Mouse (Mus musculus): ENCODE data around the gene Lsm10.
A peak's percentile ranks its signal among the peaks of the same experiment; 100 is the strongest.
"Not testable (repeated sequence)": the region's sequence is repeated elsewhere in the genome, so short reads cannot be mapped to it uniquely, and the experiment has no call there.

Lsm10 gene

DNA sequence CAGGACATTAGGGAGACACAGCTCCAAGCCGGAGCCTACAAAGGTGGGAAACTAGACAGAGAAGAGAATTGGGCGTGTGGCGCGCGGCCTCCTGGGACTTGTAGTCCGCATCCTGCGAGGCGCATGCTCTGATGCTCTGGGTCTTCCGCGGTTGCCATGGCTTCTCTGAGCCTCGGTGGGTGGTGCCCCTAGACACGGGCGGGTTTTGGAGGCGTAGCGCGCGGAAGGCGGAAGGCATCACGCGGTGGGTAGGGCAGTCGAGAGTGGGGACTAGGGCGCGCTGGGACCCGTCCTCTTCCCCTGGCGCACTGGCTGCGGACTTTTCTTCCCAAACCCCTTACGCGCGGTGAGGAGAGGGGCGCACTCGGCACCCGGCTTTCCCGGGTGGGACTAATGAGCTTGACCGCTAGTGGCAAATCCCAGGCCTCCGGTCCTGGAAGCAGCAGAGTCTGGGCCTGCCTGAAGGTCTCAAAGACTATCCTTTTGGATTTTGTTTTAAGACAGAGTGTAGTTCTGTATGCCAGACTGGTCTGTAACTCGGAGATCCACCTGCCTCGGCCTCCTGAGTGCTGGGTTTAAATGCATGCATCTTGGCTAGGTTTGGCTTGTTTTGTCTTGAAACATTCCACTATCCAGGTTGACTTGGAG is at the start of gene Lsm10:
Gene Lsm10 (plus strand): TSS at position 160 of the 648 bp plus-strand sequence.
- peak; percentile 97 to 98 for DNase-seq

GRCm38 (mm10) chr4:126046851-126047585 is 49.4 kb upstream of the Lsm10 start, which contains the start of gene Mrps15:
Gene Mrps15 (plus strand): TSS chr4:126046925.
- DNase-seq, result peak; percentile 89 to 92

GRCm38 (mm10) chr4:126051617-126052016 is 44.8 kb upstream of the Lsm10 start:
- no peak for DNase-seq

GRCm38 (mm10) chr4:126057207-126058133 is 39.0 kb upstream of the Lsm10 start:
- no peak for DNase-seq

- peak; percentile 93 to 95 for DNase-seq
Observed at GRCm38 (mm10) chr4:126058134-126058996, 38.1 kb upstream of the Lsm10 start, which contains the start of gene Oscp1. Gene Oscp1 (plus strand): TSS chr4:126058565.

- DNase-seq, result no peak
Observed at GRCm38 (mm10) chr4:126058997-126059362, 37.4 kb upstream of the Lsm10 start.

GRCm38 (mm10) chr4:126062856-126063255 is 33.6 kb upstream of the Lsm10 start:
- peak; percentile 12 to 60 for DNase-seq

DNA sequence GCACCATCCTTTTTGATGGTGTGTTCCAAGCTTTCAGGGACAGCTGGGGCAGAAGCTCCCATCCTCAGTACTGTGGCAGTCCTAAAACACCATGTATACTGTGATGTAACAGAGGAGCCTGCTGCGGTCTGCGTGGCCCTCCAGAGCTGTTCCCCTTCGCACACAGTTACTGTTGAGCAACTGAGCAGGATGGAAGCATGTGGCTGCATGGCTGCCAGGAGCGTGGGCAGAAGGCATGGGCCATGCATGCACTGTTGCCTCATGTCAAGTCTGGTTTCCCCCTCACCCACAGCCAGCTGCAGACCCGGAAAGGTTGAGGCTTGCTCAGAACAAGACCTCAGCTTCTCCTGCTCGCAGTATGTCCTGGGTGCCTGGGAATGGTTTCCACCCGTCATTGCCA is 31.2 kb upstream of the Lsm10 start:
- DNase-seq, result no peak

DNA sequence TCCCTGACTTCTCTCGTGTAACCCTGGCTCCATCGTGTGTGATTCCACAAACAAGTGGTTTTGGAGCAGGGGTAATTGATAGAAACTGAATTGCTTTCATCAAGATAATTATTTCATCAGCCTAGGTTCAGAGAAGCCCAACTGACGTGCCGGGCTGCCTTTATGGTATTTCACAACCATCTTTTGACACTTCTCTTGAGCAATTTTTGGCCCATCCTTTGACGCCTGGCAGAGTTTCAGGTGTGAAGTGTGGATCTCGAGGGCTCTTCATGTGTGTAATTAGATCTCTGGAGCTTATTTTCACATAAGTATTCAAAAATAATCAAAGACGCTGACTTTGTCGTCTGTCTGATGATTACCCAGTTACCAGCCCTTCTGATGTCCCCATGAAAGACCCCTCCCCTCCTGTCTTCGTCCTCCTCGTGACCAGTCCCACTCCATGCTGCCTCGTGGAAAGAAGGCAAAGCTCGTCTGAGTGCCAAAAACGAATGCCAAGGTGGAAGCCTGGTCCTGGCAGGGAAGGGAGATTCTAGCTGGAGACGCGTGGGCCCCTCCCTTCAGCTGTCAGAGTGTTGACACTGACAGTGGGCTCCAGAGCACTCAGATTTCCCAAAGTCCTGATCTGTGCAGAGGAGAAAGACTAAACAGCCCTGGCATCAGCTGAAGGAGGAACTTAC is 28.9 kb upstream of the Lsm10 start:
- no peak for DNase-seq

- DNase-seq, result no peak
Observed at GRCm38 (mm10) chr4:126068842-126069241, 27.6 kb upstream of the Lsm10 start.

- no peak for DNase-seq
Observed at GRCm38 (mm10) chr4:126077833-126078232, 18.6 kb upstream of the Lsm10 start.

GRCm38 (mm10) chr4:126079266-126079665 is 17.2 kb upstream of the Lsm10 start:
- no peak for DNase-seq

DNA sequence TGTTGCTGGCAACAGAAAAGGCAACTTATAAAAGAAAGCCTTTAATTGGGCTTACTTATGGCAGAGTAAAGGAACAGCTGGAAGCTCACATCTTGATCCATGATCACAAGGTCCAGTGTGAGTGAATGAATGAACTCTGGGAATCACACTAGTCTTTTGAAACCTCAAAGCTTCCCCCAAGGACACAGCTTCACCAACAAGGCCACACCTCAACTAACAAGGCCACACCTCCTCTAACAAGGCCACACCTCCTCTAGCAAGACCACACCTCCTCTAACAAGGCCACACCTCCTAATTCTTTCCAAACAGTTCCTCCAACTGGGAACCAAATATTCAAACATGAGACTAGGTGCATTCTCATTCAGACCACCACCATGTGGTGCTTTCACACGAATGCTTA is 14.8 kb upstream of the Lsm10 start:
- no peak for DNase-seq

DNA sequence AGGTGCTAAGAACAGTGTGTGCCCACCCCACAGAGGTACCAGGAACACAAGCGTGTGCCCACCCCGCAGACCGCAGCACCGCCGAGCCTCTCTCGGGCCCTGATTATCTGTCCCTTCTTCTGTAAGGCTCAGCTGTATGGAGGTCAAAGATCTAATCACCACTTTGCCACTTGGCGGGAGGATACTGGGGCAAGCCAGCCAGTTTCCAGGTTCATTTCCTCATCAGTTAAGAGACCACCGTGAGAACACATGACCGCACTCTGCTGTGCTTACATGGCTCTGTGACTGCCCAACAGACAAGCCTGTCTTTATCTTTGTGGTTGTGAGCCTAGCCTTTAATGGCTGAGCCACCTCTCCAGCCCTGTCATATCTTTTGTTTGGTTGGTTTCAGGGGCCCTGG is 13.4 kb upstream of the Lsm10 start:
- DNase-seq, result no peak

DNA sequence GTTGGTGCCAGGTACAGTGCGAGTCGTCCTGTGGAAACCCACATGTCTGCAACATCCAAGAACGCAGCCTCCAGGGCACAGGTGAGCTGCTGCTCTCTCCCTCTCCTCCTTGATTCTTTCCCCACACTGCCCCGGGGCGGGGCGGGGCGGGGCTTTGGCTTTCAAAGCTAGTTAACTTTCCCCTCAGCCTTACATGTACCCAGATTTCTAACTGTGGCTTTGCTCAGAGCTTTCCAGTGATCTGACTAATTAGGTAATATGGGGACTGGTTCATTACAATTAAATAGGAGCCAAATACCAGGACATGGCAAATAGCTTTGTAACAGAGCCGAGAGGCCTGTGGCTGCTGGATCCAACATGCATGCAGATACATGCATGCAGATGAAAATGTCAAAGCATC is 12.0 kb upstream of the Lsm10 start:
- no peak for DNase-seq

- DNase-seq, result peak; percentile 89 to 90
Observed at GRCm38 (mm10) chr4:126085996-126086576, 10.3 kb upstream of the Lsm10 start.

- DNase-seq, result peak; percentile 54 to 56
Observed at GRCm38 (mm10) chr4:126090101-126090847, 6.1 kb upstream of the Lsm10 start.

DNA sequence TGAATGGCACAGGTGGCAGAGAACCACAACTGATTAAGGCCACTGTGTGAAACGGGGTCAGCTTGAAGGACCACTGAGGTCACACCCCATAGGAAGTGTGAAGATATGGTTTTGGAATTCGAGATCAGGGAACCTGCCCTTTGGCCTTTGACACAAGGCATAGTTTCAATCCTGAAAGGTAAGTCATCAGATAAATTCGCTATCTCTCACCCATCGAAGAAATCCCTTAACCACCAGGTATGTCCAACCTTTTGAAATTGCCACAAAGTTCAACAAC is 5.6 kb upstream of the Lsm10 start:
- DNase-seq, result no peak

DNA sequence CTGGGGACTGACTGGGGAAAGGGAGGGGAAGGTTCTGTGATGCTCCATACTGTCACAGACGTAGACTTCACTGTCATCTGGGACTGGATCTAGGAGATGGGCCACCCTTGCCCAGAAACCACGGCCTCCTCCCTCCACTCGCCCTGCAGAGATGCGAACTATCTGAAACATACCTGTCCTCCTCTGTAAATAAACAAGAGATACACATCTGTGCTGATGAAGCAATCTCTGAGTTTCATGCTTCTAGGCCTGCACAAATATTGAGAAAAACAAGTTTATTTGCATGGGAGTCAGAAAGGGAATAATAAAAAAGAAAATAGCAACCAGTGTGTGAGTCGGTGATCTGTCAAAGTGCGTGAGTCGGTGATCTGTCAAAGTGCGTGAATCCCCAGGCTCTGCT is 4.5 kb upstream of the Lsm10 start:
- no peak for DNase-seq

- not testable (repeated sequence) for DNase-seq
Observed at GRCm38 (mm10) chr4:126095622-126096430, 597 bp upstream of the Lsm10 start.

Measured in kidney, postnatal 36 days (tissue).